Mouse (Mus musculus) MEL (cell line): ENCODE measurements around the gene Grm1. TPM values are rescaled to one million over a fixed set of nuclear protein-coding genes. Genes with fewer than 3 reads are reported as not detected.

Experiments
- DNase-seq: peaks from one replicate; pipeline ENCODE4 v3.0.0; 2011; ENCODE audit warnings: low read depth, low spot score
- H3K27ac ChIP-seq: 2 replicates; pipeline ENCODE4 v1.5.1; 2012; ENCODE audit warnings: low read depth, mild to moderate bottlenecking, control low read depth, low read length, moderate library complexity; ENCODE audit not compliant: control insufficient read depth
- H3K27me3 ChIP-seq, 2 experiments: fragments of 150-350 bp in 1 of 2; sonication (generic) in 1 of 2; 2 replicates each; pipeline ENCODE4 v1.6.1; 2012; ENCODE audit warnings: low read length in 2 of 2, mild to moderate bottlenecking in 2 of 2, improper control_type of control experiment in 1 of 2, moderate library complexity in 1 of 2; ENCODE audit not compliant: insufficient read depth in 2 of 2, control insufficient read depth in 1 of 2
- H3K36me3 ChIP-seq, 2 experiments: 2 replicates each; pipeline ENCODE4 v1.6.1; 2012 to 2014; ENCODE audit warnings: low read length in 2 of 2, improper control_type of control experiment in 1 of 2, inconsistent platforms in 1 of 2, mild to moderate bottlenecking in 1 of 2; ENCODE audit not compliant: insufficient read depth in 2 of 2, control insufficient read depth in 1 of 2
- H3K4me1 ChIP-seq, 2 experiments: fragments of 150-350 bp in 1 of 2; sonication (generic) in 1 of 2; 2 replicates each; pipeline ENCODE4 v1.6.1; 2012; ENCODE audit warnings: low read length in 2 of 2, improper control_type of control experiment in 1 of 2, mild to moderate bottlenecking in 1 of 2; ENCODE audit not compliant: insufficient read depth in 2 of 2, control insufficient read depth in 1 of 2
- H3K4me3 ChIP-seq, 2 experiments: fragments of 150-350 bp in 1 of 2; sonication (generic) in 1 of 2; 2 replicates each; pipeline ENCODE4 v1.5.1; 2012; ENCODE audit warnings: low read depth in 2 of 2, low read length in 2 of 2, mild to moderate bottlenecking in 2 of 2, moderate library complexity in 2 of 2, control low read depth in 1 of 2, improper control_type of control experiment in 1 of 2; ENCODE audit not compliant: control insufficient read depth in 1 of 2, insufficient read depth in 1 of 2
- H3K79me2 ChIP-seq: 2 replicates; pipeline ENCODE4 v1.6.1; 2012; ENCODE audit warnings: mild to moderate bottlenecking, low read length, moderate library complexity; ENCODE audit not compliant: control insufficient read depth, poor library complexity, insufficient read depth
- H3K9ac ChIP-seq: 2 replicates; pipeline ENCODE4 v1.6.1; 2012; ENCODE audit warnings: low read depth, mild to moderate bottlenecking, control low read depth, low read length, moderate library complexity; ENCODE audit not compliant: control insufficient read depth, poor library complexity, severe bottlenecking
- H3K9me3 ChIP-seq: fragments of 150-350 bp; sonication (generic); replicated peaks from 2 replicates; pipeline ENCODE4 v1.6.1; 2012; ENCODE audit warnings: mild to moderate bottlenecking, low read length, improper control_type of control experiment, moderate library complexity; ENCODE audit not compliant: insufficient read depth
- ELF1 ChIP-seq: IDR thresholded peaks from 2 replicates; pipeline ENCODE4 v1.6.1; 2014; ENCODE audit warnings: low read depth, mild to moderate bottlenecking, inconsistent platforms, low read length, improper control_type of control experiment, moderate library complexity
- ETS1 ChIP-seq: IDR thresholded peaks from 2 replicates; pipeline ENCODE4 v1.6.1; 2012; ENCODE audit warnings: low read depth, mild to moderate bottlenecking, inconsistent platforms, low read length, improper control_type of control experiment, moderate library complexity
- GABPA ChIP-seq: IDR thresholded peaks from 2 replicates; pipeline ENCODE4 v1.6.1; 2012; ENCODE audit warnings: low read depth, mild to moderate bottlenecking, inconsistent platforms, low read length, improper control_type of control experiment, moderate library complexity
- GATA1 ChIP-seq: IDR thresholded peaks from 2 replicates; pipeline ENCODE4 v1.6.1; 2011; ENCODE audit warnings: low read depth, low read length, improper control_type of control experiment
- JUND ChIP-seq: IDR thresholded peaks from 2 replicates; pipeline ENCODE4 v1.6.1; 2011; ENCODE audit warnings: low read depth, mild to moderate bottlenecking, improper control_type of control experiment, low read length
- KAT2A ChIP-seq: conservative IDR thresholded peaks from 2 replicates; pipeline ENCODE4 v1.6.1; 2012; ENCODE audit warnings: low read depth, low read length, improper control_type of control experiment, inconsistent platforms
- MAFK ChIP-seq: IDR thresholded peaks from 2 replicates; pipeline ENCODE4 v1.6.1; 2011; ENCODE audit warnings: low read depth, mild to moderate bottlenecking, low read length, improper control_type of control experiment, borderline replicate concordance
- MAX ChIP-seq: IDR thresholded peaks from 2 replicates; pipeline ENCODE4 v1.6.1; 2011; ENCODE audit warnings: low read length, improper control_type of control experiment
- MXI1 ChIP-seq: IDR thresholded peaks from 2 replicates; pipeline ENCODE4 v1.6.1; 2011; ENCODE audit warnings: mild to moderate bottlenecking, low read depth, low read length, improper control_type of control experiment
- MYC ChIP-seq: IDR thresholded peaks from 2 replicates; pipeline ENCODE4 v1.6.1; 2011; ENCODE audit warnings: low read depth, mild to moderate bottlenecking, low read length, improper control_type of control experiment, moderate library complexity
- NELFE ChIP-seq: IDR thresholded peaks from 2 replicates; pipeline ENCODE4 v1.6.1; 2011; ENCODE audit warnings: low read depth, low read length, improper control_type of control experiment
- POLR2A ChIP-seq, 2 experiments: IDR thresholded peaks; 2 replicates each; pipeline ENCODE4 v1.6.1; 2011 to 2012; ENCODE audit warnings: low read length in 2 of 2, mild to moderate bottlenecking in 2 of 2, control low read depth in 1 of 2, improper control_type of control experiment in 1 of 2, low read depth in 1 of 2, moderate library complexity in 1 of 2; ENCODE audit not compliant: control insufficient read depth in 1 of 2, insufficient read depth in 1 of 2, poor library complexity in 1 of 2
- RCOR1 ChIP-seq: IDR thresholded peaks from 2 replicates; pipeline ENCODE4 v1.6.1; 2012; ENCODE audit warnings: low read depth, mild to moderate bottlenecking, inconsistent platforms, low read length, improper control_type of control experiment
- TBP ChIP-seq: IDR thresholded peaks from 2 replicates; pipeline ENCODE4 v1.8.0; 2011; ENCODE audit warnings: low read depth, low read length, improper control_type of control experiment
- TCF12 ChIP-seq: IDR thresholded peaks from 2 replicates; pipeline ENCODE4 v1.6.1; 2014; ENCODE audit warnings: low read depth, mild to moderate bottlenecking, inconsistent platforms, low read length, improper control_type of control experiment, moderate library complexity
- USF1 ChIP-seq: IDR thresholded peaks from 2 replicates; pipeline ENCODE4 v1.6.1; 2014; ENCODE audit warnings: low read depth, mild to moderate bottlenecking, inconsistent platforms, low read length, improper control_type of control experiment, moderate library complexity
- USF2 ChIP-seq, 2 experiments: IDR thresholded peaks; 2 replicates each; pipeline ENCODE4 v1.6.1; 2011 to 2012; ENCODE audit warnings: improper control_type of control experiment in 2 of 2, low read length in 2 of 2, borderline replicate concordance in 1 of 2, inconsistent platforms in 1 of 2, low read depth in 1 of 2, mild to moderate bottlenecking in 1 of 2; ENCODE audit not compliant: insufficient read depth in 1 of 2
- ZC3H11A ChIP-seq: IDR thresholded peaks from 2 replicates; pipeline ENCODE4 v1.6.1; 2012; ENCODE audit warnings: low read depth, mild to moderate bottlenecking, inconsistent platforms, low read length, improper control_type of control experiment
- polyA plus RNA-seq, 2 experiments: library from polyadenylated mRNA; stranded (reverse) in 1 of 2; unstranded in 1 of 2; fragments of >175 nt in 1 of 2; fragments of >200 nt in 1 of 2; gene quantifications; 2 replicates each; pipeline versions ENCODE4 v1.2.1 to v1.2.4; 2012; ENCODE audit warnings: low replicate concordance in 2 of 2, low read depth in 1 of 2; ENCODE audit not compliant: insufficient read length in 2 of 2, insufficient read depth in 1 of 2, missing spikeins in 1 of 2
- total RNA-seq: library from RNA; depleted of rRNA; stranded (reverse); fragments of 300-350 nt; gene quantifications from 2 replicates; pipeline ENCODE4 v1.2.3, GENCODE M21; 2012

Grm1 gene
- total and polyA plus RNA-seq, 3 experiments = not detected

GRCm38 (mm10) chr10:10947531-10947930 is 134.6 kb downstream of the Grm1 start:
- no peaks in the 10 kb centered on the region for H3K36me3 ChIP-seq
- no peak overlapping the region for H3K9ac ChIP-seq
- no peaks in the 10 kb centered on the region for H3K79me2 ChIP-seq
- no peak overlapping the region for H3K27ac ChIP-seq
- H3K4me1 ChIP-seq = no peaks in the 10 kb centered on the region
- no peaks in the 10 kb centered on the region for H3K9me3 ChIP-seq
- TF ChIP-seq KAT2A = no peak
- no peak for TF ChIP-seq TBP
- TF ChIP-seq RCOR1 = no peak
- no peak for TF ChIP-seq TCF12
- TF ChIP-seq NELFE = no peak
- TF ChIP-seq JUND = no peak
- no peaks in the 10 kb centered on the region for H3K27me3 ChIP-seq
- DNase-seq = no peak
- no peak overlapping the region for H3K4me3 ChIP-seq

GRCm38 (mm10) chr10:10944003-10944402 is 138.2 kb downstream of the Grm1 start:
- H3K9me3 ChIP-seq = no peaks in the 10 kb centered on the region
- no peaks in the 10 kb centered on the region for H3K36me3 ChIP-seq
- no peaks in the 10 kb centered on the region for H3K79me2 ChIP-seq
- no peak for DNase-seq
- H3K9ac ChIP-seq = no peak overlapping the region
- no peaks in the 10 kb centered on the region for H3K4me1 ChIP-seq
- H3K4me3 ChIP-seq = no peak overlapping the region
- H3K27ac ChIP-seq = no peak overlapping the region
- no peaks in the 10 kb centered on the region; a peak in 1 of 4 replicates for H3K27me3 ChIP-seq
- TF ChIP-seq POLR2A (IDR thresholded peaks at IDR 0.05; ENCODE audit: control insufficient read depth in 1 of 2, insufficient read depth in 1 of 2, low read depth in 1 of 2, low read length in 2 of 2, poor library complexity in 1 of 2) = no peak
- no peak for TF ChIP-seq MAFK
- TF ChIP-seq ELF1 = no peak
- TF ChIP-seq MYC = no peak
- no peak for TF ChIP-seq ZC3H11A
- TF ChIP-seq USF2 (IDR thresholded peaks at IDR 0.05; ENCODE audit: borderline replicate concordance in 1 of 2, insufficient read depth in 1 of 2, low read depth in 1 of 2, low read length in 2 of 2) = no peak
- TF ChIP-seq GATA1 = no peak
- TF ChIP-seq MXI1 = no peak
- TF ChIP-seq GABPA = no peak
- TF ChIP-seq MAX = no peak
- TF ChIP-seq TCF12 = no peak
- no peak for TF ChIP-seq KAT2A
- TF ChIP-seq ETS1 = no peak
- no peak for TF ChIP-seq USF1
